In the genomic region with DNA sequence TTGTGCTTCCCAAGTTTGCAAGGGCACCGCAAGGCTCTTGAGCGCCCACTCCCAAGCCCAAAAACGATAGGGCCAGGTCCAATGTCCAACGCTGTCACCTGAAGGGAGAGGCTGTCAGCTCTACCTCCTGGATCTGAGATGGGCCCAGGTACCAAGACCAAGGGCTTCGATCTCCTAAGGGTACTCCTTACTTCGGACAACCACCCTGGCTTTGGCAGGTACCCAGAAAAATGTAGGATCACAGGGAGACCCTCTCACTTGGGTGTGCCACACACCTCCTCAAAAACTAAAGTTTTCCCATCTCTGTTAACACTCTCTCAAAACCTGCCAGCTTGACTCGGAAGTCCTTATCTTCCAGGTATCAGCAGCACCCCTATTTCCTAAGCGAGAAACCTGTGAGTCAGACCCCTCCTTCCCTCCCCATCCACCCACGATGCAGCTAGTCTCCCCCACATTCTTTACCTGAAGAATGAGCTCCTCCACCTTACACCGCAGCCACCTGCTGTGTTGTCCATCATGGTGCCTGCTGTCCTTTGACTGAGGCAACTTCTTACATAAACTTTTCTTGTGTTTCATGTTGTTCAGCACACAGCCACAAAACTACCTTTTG, we compare ENCODE assay signal across 8 mouse cellular contexts. TPM values are rescaled to one million over a fixed set of nuclear protein-coding genes. Genes with fewer than 3 reads are reported as not detected.
DNase-seq lines count a peak whose midpoint lies in the region; ATAC-seq and TF ChIP-seq lines count a peak whose summit lies in the region.

No protein-coding gene starts in this region.

- H3K27me3 ChIP-seq in lung, embryonic 15.5 days = no peaks in the 10 kb centered on the region
- H3K27me3 ChIP-seq in hindbrain, embryonic 15.5 days = no peaks in the 10 kb centered on the region
- no peaks in the 10 kb centered on the region for H3K27me3 ChIP-seq in midbrain, postnatal 0 days (ENCODE audit: insufficient read depth, low read length)

- H3K36me3 ChIP-seq in lung, embryonic 15.5 days = no peaks in the 10 kb centered on the region
- H3K36me3 ChIP-seq in hindbrain, embryonic 15.5 days = no peaks in the 10 kb centered on the region
- H3K36me3 ChIP-seq in midbrain, postnatal 0 days (ENCODE audit: insufficient read depth, low read length) = no peaks in the 10 kb centered on the region

- ATAC-seq in lung, embryonic 15.5 days (ENCODE audit: borderline replicate concordance, extremely low read depth, low FRiP score, low TSS enrichment) = 0 out of 2 replicates have a peak, but pooled peaks have one; percentile 8
- peak; percentile 15; the same call in 1 of the 2 replicates for ATAC-seq in hindbrain, embryonic 15.5 days (ENCODE audit: low FRiP score, low read depth)
- ATAC-seq in midbrain, postnatal 0 days (ENCODE audit: low FRiP score) = peak; percentile 6; the same call in 1 of the 2 replicates

- peak overlapping the region; percentile 79 for H3K9ac ChIP-seq in lung, embryonic 15.5 days
- peak overlapping the region; percentile 82 for H3K9ac ChIP-seq in hindbrain, embryonic 15.5 days
- peak overlapping the region; percentile 99 for H3K9ac ChIP-seq in midbrain, postnatal 0 days (replicated peaks; ENCODE audit: low read length, poor library complexity, severe bottlenecking)

- H3K4me3 ChIP-seq in lung, embryonic 15.5 days = peak overlapping the region; percentile 89
- H3K4me3 ChIP-seq in hindbrain, embryonic 15.5 days = peak overlapping the region; percentile 66
- peak overlapping the region; percentile 92 for H3K4me3 ChIP-seq in midbrain, postnatal 0 days (ENCODE audit: low read depth, low read length)

- 36% methylated on average over 10 of the region's 10 CpGs for WGBS in lung, embryonic 15.5 days
- 43% methylated on average over 10 of the region's 10 CpGs for WGBS in hindbrain, embryonic 15.5 days
- 42% methylated on average over 10 of the region's 10 CpGs for WGBS in midbrain, postnatal 0 days

- H3K9me3 ChIP-seq in lung, embryonic 15.5 days = no peaks in the 10 kb centered on the region
- no peaks in the 10 kb centered on the region for H3K9me3 ChIP-seq in hindbrain, embryonic 15.5 days
- no peaks in the 10 kb centered on the region for H3K9me3 ChIP-seq in midbrain, postnatal 0 days (ENCODE audit: low read length)

- TF ChIP-seq CTCF in midbrain, postnatal 0 days (IDR thresholded peaks at IDR 0.05) = no peak

- H3K27ac ChIP-seq in lung, embryonic 15.5 days = no peak overlapping the region
- peak overlapping the region; percentile 99 for H3K27ac ChIP-seq in hindbrain, embryonic 15.5 days (replicated peaks)
- H3K27ac ChIP-seq in midbrain, postnatal 0 days (ENCODE audit: low read depth, low read length) = peak overlapping the region; percentile 99

- H3K4me2 ChIP-seq in lung, embryonic 15.5 days = peak overlapping the region; percentile 93
- H3K4me2 ChIP-seq in hindbrain, embryonic 15.5 days = peak overlapping the region; percentile 93
- peak overlapping the region; percentile 87 for H3K4me2 ChIP-seq in midbrain, postnatal 0 days (ENCODE audit: low read depth, low read length, poor library complexity, severe bottlenecking)

- peaks cover 17% of the 10 kb centered on the region for H3K4me1 ChIP-seq in lung, embryonic 15.5 days
- H3K4me1 ChIP-seq in hindbrain, embryonic 15.5 days (replicated peaks) = peaks cover 29% of the 10 kb centered on the region
- peaks cover 12% of the 10 kb centered on the region for H3K4me1 ChIP-seq in midbrain, postnatal 0 days (ENCODE audit: insufficient read depth, low read length)

- peak; percentile 8 for DNase-seq in adrenal gland, postnatal 10 days
- DNase-seq in adrenal gland, postnatal 14 days = no peak
- DNase-seq in lung, postnatal 4 days = no peak
- no peak for DNase-seq in midbrain, postnatal 0 days (ENCODE audit: low spot score)
- DNase-seq in gastrocnemius, postnatal 25 days = no peak
- DNase-seq in layer of hippocampus, postnatal 25 days (ENCODE audit: extremely low spot score in 1 of 2, low spot score in 1 of 2) = no peak

RNA-seq across cellular contexts. Expression of a gene that starts 0.9 kb away (rescaled TPM):
- total RNA-seq in adrenal gland, postnatal 10 days (2021) = 10 to 100 TPM; 46.5 to 54.6 TPM
- 65.5 and 68.0 TPM in 2 replicates for total RNA-seq in adrenal gland, postnatal 14 days (2021)
- 27.9 and 30.2 TPM in 2 replicates for polyA plus RNA-seq in lung, embryonic 15.5 days (2015; fragmentation: Nextera tagmentation; extraction: Ambion mirVana)
- 35.7 and 36.4 TPM in 2 replicates for polyA plus RNA-seq in hindbrain, embryonic 15.5 days (2015; fragmentation: Nextera tagmentation; extraction: Ambion mirVana)
- 61.0 and 66.2 TPM in 2 replicates for total RNA-seq in midbrain, postnatal 0 days (2014; rRNA removed)
- 25.2 and 29.3 TPM in 2 replicates for polyA plus RNA-seq in midbrain, postnatal 0 days (2015; fragmentation: Nextera tagmentation; extraction: Ambion mirVana)
- 10 to 100 TPM; 26.3 to 29.6 TPM for total RNA-seq in gastrocnemius, postnatal 25 days (2021)
- total RNA-seq in layer of hippocampus, postnatal 25 days (2021) = 10 to 100 TPM; 75.3 to 89.6 TPM
